Mouse (Mus musculus) C3H10T1/2 (cell line): Measurements from ENCODE around the gene Stoml1. TPM values are rescaled to one million over a fixed set of nuclear protein-coding genes. Genes with fewer than 3 reads are reported as not detected.

Source experiments
- polyA plus RNA-seq, 2 experiments: library from polyadenylated mRNA; unstranded; fragments of >200 nt; fragmentation: generic; extraction: Trizol; gene quantifications; one replicate each; pipeline ENCODE4 v1.2.1; 2012; ENCODE audit warnings: missing spikeins in 2 of 2

Stoml1 gene
- 10 to 100 TPM in 1 of 2 experiments, 1 to 10 TPM in 1; 8.4 to 39.9 TPM for polyA plus RNA-seq

DNA sequence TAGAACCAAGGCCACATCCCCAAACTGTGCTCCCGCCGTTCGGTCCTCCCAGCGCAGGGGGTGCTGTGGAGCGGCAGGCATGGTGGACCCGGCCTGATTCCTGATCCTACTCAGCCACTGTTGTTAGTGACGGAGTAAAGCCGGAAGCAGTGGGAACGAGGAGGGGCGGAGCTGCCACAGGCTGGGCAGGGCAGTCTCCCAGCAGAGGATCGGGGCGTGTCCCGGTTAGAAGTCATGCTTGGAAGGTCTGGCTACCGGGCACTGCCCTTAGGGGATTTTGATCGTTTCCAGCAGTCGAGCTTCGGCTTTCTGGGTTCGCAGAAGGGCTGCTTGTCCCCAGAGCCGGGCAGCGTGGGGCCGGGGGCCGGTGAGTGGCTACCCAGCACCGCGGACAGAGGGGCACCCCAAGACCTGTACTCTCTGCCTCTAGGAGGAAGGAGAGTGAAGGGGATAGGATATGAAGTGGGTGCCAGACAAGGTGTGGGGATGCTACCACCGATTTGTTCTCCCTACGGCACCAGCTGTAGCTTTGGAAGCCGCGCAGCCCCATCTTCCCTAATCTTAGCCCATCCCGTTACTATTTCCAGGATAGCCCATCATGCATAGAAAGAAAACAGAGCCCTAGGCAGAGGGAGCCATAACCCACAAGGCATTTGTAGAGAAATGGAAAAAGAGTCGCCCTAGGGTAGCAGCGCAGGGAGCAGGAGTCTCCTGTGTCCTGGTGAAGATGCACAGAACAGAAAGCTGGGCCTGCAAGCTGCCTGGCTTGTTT lies at the start of gene Stoml1:
Gene Stoml1 (plus strand): TSS at position 132 of the 772 bp plus-strand sequence.

DNA sequence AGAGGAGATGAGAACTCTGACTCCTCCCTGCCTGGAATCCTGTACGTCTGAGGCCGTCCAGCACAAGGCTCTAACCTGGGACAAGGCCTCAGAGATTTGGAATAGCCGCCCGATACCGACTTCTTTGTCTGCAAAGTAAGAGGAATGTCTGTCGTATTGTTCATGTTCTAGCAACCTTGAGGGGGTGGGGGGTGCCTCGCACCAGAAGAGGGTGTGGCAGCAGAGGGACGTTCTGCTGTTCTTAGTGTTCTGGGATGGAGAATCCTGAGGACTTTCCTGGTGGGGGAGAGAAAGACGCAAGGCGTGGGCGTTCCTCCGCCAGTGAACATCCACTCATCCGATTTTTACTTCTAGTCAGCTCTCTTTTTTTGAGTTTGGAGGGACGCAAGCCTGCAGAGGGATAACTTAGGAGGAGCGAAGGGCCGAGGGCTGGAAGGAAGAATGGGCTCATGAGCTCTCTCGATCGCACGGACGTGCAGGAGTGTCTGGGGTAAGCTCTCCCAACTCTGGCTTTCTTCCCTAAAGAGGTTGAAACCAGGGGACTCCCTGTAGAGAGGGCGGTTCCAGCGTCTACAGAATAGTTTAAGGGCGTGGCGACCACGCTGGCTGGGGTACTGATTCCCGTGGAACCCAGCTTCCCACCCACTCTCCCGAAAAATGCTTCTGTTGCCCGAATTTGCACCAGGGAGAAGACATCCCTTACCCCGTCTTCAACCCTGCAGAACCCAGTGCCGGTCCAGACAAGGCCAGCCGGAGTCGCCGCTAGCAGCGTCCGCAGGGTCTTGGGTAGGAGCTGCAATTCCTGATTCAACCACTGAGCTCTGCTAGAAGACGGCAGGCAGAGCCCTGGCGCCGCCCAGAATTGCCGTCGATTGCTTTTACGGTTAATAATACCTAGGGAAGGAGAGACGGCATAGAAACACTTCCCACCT lies 49.2 kb upstream of the Stoml1 start, which contains the start of the genes Islr and Islr2:
Gene Islr (minus strand): TSS at position 791 of the 932 bp plus-strand sequence.
Gene Islr2 (minus strand): TSS at position 804 of the 932 bp plus-strand sequence.

DNA sequence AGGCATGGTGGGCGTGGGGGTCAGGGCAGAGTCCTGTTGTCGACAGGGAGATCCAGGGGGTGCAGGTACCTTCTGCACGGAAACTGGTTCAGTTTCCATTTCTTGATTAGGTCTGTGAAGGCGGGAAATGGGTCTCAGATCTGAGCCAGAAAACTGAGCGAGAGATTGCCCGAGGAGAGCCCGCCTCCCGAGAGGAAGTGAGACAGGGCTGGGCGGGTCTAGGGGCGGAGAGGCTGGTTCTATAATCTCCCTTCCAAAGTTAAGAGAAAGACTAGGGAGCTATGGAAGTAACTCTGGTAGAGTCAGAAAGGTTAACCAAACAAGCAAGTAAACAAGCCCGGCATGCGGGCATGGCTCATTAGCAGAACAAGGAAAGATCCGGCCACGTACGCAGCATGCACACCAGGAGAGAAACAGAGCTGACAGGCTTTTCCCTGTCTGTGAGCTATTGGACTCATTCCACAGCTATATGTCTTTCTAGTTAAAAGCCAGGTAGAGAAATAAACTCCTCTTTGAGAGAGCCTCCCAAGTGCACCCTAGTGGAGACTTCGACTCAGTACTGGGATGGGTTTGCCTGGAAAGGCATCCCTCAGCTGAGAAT lies 3.3 kb upstream of the Stoml1 start, which contains the start of gene Pml:
Gene Pml (minus strand): TSS at position 195 of the 601 bp plus-strand sequence.

Other genes with a start within 250 kb of the Stoml1 start
- not detected for gene Cyp11a1, start 246.8 kb upstream of the Stoml1 start, polyA plus RNA-seq
- 1 to 10 TPM in 1 of 2 experiments, under 1 TPM in 1; 0.15 to 4.2 TPM for gene Stra6, start 189.4 kb upstream of the Stoml1 start, polyA plus RNA-seq
- under 1 TPM in 1 of 2 experiments, not detected in 1; 0.14 TPM for gene Ccdc33, start 134.3 kb upstream of the Stoml1 start, polyA plus RNA-seq
- gene Islr, start 48.9 kb upstream of the Stoml1 start, polyA plus RNA-seq, result 100 to 1,000 TPM in 1 of 2 experiments, under 1 TPM in 1; 0.76 to 401 TPM
- under 1 TPM in 1 of 2 experiments, not detected in 1; 0.05 TPM for gene Islr2, start 48.8 kb upstream of the Stoml1 start, polyA plus RNA-seq
- gene Pml, start 3.4 kb upstream of the Stoml1 start, polyA plus RNA-seq, result 10 to 100 TPM; 21.4 to 22.8 TPM
- 100 to 1,000 TPM; 112 to 610 TPM for gene Loxl1, start 60.0 kb downstream of the Stoml1 start, polyA plus RNA-seq
- gene Tbc1d21, start 117.3 kb downstream of the Stoml1 start, polyA plus RNA-seq, result not detected
- gene Insyn1, start 235.4 kb downstream of the Stoml1 start, polyA plus RNA-seq, result 10 to 100 TPM; 10.1 to 26.7 TPM